Mouse (Mus musculus): ENCODE measurements at regions not wholly inside any gene's neighbourhood (a gene's known extent, or its start where the extent isn't known, plus 50 kb on each side); places are given as distances from the start of the nearest gene placed in this dataset.

DNA sequence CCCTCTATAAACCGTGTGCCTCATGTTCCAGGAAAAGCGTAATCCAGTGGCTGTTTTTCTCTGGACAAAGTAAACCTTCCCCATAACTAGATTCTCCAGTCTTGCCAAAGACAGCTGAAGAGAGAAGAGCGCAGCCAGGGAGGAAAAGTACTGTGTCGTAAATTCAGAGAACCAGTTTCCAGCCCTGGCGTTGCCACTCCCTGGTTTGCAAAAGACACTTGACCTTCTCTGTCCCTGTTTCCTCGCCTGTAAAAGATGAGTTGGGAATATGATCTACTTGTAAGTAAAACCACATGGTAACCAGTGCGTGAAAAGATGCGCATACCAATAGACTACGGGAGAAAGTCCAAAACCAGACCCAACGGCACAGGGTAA is 160.1 kb upstream of the Paip1 start:
- no peak for DNase-seq

DNA sequence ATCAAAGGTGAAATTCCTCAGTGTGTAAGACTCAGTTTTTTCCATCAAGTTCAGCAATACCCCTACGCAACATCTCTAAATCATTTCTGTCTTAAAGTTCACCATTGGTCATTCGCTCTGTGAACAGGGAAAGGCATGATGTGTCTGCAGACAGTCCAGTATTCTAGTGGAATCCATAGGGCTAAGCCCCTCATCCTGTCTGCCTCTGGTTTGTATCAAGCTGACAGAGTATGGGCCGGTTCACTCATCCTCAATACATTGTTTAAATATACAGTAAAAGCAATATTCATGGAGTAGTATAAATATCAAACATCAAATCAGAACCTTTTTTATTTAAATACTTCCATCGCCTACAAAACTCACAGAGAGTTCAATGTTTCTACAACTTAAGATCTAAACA is 152.9 kb upstream of the Paip1 start:
- no peak for DNase-seq

DNA sequence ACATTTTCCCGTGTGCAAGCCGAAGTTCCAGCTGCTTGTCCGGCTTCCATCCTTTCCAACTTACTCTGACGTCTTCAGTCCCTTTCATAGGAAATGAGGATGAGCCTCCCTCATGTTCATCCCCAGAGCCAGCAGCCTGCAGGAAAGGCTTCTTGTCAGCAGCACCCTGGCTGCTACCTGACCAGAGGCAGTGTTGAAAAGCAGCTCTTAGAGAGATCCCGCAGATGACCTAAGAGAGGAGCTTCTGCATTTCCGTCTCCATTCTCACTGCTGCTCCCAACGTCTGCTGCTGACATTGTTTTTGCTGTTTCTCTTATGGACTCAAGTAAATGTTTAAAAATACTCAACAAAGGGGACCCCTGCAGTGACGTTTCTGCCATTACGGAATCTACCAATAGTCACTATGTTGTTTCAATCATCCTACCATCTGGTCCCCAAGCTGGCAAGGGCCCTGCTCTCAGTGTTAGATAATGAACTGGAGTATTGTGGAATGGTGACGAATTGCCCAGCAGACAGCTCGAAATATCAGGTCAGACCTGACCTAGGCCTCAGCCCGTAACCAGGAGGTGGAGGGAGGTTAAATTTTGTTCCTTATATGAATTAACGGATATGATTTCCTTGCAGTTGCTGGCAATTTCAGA is 151.0 kb upstream of the Paip1 start:
- no peak for DNase-seq

DNA sequence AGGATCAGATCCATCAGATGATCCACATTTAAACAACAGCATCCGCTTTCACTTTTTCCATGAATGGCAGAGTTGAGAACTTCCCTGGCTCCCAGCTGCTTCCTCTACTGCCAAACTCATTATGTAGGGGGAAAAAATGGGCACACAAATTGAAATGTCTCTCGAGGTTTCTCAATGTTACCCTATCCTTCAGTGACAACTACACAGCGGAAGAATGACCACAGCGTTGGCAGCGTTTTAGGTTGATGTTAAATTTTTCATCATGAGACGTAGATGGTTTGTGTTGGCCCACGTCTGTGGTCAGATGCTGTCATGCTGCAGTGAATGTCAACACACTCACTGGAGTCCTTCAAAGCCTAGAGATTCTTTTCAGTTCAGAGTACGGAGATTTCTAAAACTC is 149.0 kb upstream of the Paip1 start:
- no peak for DNase-seq

DNA sequence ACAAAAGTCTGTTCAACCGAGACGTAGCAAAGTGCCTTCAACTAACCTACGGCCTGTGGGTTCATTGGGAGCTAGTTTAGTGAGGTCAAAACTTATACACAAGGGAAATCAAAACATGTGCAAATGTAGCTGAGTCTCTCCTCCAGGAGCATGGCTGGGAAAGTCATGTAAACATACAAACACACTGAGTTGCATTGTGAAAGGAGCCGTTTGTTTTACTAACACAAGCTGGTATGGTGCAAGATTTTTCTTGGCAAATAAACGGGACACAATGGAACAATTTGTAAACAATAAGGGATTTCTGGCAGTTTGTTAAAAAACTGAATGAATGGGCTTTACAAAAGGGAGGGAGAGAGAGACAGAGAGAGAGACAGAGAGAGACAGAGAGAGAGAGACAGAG is 147.8 kb upstream of the Paip1 start:
- no peak for DNase-seq

DNA sequence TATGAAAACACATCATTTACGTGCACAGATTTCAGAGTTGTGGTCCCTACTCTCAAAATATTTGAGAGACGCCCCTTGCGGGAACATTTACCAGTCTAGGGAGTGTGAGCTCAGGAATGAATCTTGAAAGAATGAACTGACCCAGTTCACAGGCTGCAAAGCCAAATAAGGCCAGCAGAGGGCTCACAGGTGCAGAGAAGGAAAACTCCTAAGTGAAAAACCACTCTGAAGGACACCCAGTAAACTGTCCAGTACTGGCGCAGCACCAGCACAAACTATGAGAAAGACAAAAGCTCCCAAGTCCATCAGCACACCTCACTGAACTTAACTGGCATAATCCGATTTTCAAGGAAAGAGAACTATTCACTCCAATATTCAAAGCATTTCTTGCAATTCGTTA is 145.0 kb upstream of the Paip1 start:
- DNase-seq, result peak; percentile 74

DNA sequence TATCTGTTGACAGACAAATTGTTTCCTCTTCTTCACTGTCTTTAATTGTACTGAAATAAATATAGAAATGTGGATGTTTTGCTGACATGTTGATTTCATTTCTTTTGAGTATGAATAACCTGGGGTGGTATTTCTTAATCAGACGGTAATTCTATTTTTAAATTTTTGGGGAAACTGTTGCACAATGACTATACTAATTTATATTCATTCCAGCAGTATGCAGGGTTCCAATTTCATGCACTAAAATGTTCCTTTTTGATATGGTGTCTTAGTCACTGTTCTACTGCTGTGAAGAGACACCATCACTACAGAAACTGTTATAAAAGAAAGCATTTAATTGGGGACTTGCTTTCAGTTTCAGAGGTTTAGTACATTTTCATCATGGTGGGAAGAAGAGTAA is 119.2 kb upstream of the Paip1 start:
- no peak for DNase-seq

DNA sequence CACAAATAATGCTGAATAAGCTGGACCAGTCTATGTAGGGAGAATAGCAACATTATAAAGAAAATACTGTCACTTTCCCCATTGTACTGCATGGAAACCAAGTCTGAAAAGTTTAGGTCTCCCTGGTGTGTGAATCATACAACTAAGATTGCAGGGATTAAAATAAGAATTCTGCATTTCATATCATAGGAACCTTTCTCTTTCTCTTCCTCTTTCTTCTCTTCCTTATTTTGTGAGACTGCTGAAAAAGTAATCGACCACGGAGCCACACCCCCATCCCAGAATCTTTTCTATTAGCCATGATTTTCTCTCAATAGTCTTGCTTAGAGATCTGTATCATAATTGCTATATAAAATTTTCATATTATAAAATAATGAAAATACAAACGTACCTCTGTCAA is 118.4 kb upstream of the Paip1 start:
- DNase-seq, result no peak

DNA sequence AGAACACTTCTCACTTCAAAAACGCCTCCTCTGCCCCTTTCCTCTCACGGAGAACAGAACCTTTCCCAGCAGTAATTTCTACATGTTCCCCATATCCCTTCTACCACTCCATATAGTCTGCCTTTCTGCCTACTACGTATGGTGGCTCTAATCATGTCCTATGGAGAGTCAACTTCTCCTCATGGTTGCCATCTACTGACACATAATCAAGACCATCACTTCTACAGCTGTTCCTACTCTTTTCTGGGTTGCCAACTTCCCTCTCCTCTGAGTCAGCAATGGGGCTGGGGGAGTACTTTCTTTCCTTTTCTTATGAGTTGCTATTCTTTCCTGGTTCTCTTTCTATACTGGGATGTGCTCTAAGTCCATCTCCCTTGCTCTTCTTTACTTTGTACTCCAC is 114.0 kb upstream of the Paip1 start:
- no peak for DNase-seq

DNA sequence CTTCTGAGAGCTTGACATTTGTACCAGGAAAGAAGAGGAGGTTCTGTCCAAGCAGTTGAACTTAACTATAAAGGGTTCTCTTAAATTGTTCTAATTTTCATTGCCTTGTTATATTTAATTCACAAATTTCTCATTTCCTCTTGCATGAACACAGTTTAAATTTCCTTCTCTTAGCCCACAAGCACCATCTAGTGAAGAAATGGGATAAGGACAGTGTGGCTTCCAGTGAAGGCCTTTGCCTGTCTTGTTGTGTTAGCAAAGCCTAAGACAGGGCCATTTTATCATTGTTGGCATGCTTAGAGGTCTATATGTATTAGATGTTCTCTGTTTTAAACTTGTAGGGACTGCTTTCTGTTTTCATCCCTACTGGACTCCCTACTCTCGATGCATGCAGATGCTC is 110.0 kb upstream of the Paip1 start:
- no peak for DNase-seq

DNA sequence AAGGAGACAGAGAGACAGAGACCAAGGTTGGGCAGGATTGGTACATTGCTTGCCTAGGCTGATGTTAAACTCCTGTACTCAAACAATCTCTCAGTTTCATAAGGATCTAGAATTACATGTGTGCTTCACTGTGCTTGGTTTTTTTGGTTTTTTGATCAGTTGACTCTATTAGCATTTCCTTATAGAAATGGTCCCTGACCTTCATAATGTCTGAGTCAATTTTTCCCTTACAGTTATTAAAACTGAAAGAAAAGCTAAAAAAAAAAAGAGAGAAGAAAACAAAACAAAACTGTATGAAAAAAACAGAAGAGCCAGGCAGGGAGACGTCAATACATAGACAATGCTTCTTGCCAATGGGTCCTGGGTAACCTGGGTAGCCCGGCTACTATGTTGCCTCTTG is 102.9 kb upstream of the Paip1 start:
- DNase-seq, result no peak

DNA sequence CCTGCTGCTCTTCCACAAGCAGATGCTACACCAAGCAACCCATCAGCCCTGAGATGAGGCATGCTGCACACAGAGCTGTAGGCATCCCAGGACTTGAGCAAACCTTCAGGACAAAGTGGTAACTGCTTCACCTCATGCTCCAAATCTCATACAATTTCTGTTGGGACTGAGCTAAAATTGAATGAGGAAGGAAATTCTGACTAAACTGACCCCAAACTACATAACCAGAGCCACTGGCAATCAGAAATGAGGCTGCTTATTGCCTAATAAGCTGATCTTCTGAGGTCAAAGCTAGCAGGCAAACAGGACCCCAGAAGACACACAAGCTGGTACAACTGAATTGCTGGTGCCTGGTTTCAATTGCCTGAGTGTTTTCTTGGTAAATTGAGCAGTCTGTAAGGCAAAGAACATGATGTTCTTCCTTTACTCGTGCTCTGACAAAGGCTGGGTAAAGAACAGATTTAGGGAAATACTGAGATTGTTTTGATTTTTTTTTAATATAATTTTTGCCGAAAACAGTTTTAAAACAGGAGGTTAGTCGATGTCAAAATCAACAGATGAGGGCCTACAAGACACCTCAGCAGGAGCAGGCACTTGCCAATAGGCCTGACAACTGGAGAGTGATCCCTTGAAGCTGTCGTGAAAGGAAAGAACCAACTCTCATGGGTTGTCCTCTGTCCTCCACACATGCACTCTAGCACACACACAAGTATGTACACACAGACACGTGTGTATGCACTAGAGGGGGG is 101.3 kb upstream of the Paip1 start:
- DNase-seq, result no peak

DNA sequence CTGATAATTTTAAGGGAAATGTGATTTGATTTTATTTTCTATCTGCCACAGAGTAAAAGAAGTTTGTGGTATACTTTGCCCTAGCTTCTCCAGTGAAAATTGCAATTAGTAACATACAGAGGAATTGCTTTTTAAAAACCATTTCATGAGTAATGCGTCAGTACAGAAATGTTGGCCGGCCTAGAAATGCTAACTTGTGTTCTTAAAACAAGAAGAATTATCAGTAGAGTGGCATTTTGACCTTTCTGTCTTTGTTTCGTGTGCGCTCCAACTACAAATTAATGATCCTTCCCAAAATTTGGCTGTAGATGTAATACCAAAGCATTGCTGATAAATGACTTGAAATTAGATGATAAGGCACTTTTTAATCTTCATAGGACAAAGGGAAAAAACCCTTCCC is 99.7 kb upstream of the Paip1 start:
- no peak for DNase-seq

DNA sequence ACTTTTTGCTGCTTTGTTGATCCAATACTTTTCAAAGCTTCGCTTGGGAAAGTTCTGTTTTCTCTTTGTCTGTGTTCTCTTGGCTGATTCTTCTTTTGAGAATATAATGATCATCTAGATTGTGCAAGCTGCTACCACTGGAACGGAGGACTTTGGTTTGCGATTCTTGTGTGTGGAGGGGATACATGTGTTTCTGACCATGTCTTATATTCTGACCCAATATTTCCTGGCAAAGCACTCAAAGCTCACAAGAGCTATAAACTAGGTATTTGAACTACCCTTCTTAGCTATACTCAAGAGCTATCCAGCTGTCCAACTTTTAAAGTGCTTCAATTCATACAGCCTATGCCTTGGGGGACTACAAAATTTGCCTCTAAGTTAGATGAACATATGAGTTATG is 96.6 kb upstream of the Paip1 start:
- no peak for DNase-seq

DNA sequence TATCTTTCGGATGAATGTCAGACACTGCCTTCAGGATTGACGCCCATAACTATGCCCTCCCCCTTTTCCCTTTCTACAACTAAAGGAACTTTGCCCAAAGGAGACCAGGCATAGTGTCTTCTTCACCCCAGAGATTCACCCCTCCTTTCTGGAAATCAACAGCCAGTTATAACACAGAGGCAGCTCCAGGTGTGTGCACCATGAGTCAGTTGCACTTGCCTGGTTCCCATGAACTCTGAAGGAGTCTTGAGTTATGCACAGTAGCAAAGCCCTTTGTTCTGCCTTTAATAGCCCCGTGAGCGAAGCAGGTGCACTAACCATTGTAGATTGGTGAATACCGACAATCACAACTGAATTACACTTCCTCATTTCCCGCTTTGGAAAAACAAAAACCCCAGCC is 94.5 kb upstream of the Paip1 start:
- DNase-seq, result no peak

DNA sequence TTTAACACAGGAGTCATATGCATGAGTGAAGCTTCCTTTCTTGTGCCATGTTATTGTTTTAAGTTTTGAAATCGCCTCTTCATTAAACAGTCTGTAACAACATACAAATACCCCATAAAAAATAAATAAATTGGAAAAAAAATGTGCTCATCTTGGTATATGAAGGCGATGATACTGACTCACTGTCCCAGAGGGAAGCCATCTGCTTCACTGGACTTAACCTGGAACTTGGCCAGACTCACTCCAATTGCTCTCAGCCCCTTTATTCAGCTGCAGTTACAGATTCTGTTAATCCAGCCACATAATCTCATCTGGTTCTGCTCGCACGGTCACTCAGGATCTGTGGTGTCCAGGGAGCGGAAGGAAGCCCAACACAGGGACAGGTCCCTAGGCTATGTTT is 90.5 kb upstream of the Paip1 start:
- no peak for DNase-seq

DNA sequence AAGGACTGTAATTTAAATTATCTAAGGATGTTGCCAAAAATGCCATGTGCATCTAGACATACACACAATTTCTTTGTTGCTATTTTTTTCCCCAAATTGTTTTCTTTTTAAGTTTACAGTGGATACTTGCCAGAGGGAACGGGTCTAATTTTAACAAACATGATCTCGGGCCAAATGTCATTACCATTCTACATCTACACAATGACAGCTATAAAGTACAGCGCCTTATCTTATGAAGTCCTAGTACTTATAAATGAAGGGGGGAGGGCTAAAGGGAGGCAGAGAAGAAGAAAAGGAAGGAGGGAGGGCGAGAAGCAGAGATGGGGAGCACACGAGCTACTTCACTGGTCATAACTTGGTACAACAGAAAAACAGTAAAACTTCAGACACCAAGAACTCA is 89.4 kb upstream of the Paip1 start:
- DNase-seq, result no peak

DNA sequence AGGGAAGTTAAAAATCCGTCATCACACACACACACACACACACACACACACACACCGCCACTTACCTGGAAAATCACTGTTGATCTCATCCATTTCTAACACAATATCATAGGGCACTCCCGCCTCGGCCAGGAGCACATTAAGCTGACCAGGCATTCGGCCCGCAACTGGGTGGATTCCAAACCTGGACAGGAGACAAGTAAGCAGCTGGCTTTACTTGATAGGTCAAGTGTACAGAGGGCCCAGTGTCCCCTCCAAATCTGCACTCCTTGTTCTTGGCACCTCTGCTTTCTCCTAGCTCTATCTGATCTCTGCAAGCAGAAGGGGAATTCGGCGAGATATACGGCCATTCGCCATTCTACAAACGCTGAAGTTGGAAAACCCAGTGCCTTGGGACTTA is 88.6 kb upstream of the Paip1 start:
- no peak for DNase-seq

DNA sequence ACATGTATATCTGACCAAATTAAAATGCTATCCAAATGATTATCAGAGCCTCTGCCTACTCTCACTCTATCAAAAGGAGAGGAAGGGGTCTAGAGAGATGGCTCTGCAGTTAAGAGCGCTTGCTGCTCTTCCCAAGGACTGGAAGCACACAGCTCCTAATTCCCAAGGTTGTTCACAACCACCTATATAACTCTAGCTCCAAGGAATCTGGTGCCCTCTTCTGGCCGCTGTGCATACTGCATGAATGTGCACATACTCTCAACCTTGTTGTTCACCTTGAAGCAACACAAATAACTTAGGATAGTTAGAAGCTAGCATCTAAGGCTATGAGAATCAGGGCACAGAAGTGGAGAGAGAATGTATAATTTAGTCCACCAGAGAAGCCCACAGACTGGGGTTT is 86.6 kb upstream of the Paip1 start:
- peak; percentile 52 for DNase-seq

DNA sequence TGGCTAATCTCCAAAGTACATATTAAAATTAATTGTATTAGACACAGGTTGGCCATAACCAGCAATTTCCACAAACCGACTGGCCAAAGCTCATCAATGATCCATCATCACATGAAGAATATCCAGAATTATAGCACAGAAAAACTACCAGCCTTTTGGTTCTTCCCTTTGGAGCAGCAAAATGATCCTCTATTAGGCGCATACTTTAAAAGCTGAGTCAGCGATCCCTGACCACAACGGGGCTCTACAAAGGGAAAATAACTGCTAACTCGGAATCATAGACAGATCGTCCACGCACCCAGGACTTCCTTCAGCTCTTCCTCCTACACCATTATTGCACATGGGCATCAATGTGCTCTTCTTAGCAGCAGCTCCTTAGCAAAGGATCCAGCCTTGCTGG is 85.6 kb upstream of the Paip1 start:
- no peak for DNase-seq

DNA sequence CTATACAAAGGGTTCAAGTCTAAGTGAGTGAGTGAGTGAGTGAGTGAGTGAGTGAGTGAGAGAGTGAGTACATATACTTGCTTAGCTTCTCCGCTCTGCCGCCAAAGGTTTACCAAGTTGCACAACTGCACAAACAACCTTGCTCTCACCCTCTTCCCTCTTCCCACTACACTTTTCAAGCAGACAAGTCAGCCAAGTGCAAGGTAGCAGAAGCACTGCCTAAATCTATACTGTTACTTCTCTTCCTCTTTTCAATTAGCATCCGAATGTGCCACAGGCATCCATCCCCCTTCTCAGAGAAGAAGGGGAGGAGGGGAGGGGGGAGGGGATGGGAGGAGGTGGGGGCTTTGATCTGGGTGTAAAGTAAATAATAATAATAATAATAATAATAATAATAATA is 80.4 kb upstream of the Paip1 start:
- no peak for DNase-seq

DNA sequence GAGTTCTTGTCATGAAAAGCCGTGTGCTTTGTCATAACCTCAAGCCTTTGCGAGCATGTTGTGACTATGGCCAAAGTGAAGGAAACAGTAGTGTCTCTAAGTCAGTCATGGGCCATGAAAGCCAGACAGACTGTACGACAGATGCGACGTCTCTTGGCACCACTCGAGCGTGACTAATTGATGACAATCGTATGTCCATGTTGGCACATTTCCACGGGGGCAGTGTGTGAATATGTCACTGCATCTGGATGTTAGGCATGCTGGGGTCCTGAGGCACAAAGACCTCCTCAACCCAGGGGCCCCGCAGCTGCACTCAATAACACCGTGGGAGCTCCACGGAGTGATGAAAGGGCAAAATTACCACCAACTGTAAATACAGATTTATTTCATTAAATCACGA is 77.1 kb upstream of the Paip1 start:
- peak; percentile 10 for DNase-seq

DNA sequence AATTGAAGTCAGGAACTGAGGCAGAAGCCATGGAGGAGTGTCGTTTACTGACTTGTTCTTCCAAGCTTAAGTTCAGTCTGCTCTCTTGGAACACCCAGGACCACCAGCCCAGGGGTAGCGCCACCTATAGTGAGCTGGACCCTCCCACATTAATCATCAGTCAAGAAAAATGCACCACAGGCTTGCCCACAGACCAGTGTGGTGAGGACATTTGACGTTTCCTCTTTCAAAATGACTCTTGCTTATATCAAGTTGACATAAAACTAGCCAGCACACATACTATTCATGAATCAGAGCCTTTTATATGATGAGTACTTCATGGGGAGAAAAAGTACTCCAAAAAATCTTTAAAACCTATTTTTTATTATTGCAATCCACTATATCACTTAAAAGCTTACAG is 69.7 kb upstream of the Paip1 start:
- DNase-seq, result no peak

DNA sequence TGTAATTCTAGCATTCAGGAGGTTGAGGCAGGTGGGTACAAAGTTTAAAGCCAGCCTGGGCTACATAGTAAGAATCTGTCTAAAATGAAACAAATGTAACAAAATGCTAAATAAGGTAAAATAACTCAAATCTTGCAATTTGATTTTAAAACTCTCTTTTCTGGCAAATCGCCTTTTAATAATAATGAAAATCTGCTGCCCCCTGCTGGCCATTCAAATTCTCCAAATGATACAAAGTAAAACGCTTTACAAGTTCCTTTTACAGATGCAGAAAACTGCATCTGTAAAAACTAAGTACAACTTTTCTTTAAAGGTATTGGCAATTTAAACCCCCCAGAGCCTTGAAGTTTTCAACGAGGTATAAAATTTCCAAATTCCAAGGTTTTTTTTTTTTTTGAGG is 65.0 kb upstream of the Paip1 start:
- DNase-seq, result peak; percentile 46

DNA sequence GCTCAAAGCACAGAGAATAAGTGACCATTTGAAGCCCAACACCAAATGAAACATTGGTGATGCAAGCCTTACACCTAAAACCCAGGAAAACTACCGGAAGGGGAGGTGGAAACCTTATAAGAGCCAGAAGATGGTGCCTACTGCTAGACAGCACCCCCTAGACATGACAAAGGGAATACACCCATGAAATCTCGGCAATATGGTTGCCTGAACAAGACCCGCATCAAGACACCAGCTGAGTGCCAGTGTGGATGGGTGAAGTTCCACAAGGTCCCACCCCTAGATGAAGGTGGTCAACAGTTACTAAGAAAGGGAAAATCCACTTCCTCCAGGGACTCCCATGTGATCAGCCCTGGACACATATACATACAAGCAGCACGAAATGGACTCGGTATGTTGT is 64.2 kb upstream of the Paip1 start:
- DNase-seq, result no peak

All from adrenal gland, postnatal 25 days (tissue).